Mouse (Mus musculus): Measurements from ENCODE around the gene Lmna. TPM values are rescaled to one million over a fixed set of nuclear protein-coding genes. Genes with fewer than 3 reads are reported as not detected.

The Lmna gene
- polyA plus RNA-seq, 1 experiment from 2014 or later: 121 TPM

GRCm38 (mm10) chr3:88528646-88529045 is 18.9 kb upstream of the Lmna start:
- no peak for ATAC-seq (ENCODE audit: borderline replicate concordance, extremely low read depth, low FRiP score, low TSS enrichment)
- H3K27me3 ChIP-seq: no peaks in the 10 kb centered on the region
- H3K9me3 ChIP-seq: no peaks in the 10 kb centered on the region
- H3K4me3 ChIP-seq: no peak overlapping the region
- H3K4me1 ChIP-seq: peaks cover 38% of the 10 kb centered on the region
- no peak overlapping the region for H3K9ac ChIP-seq
- no peak overlapping the region for H3K27ac ChIP-seq
- 81% methylated on average over 11 of the region's 11 CpGs for WGBS
- no peak overlapping the region for H3K4me2 ChIP-seq
- peaks cover 15% of the 10 kb centered on the region for H3K36me3 ChIP-seq

DNA sequence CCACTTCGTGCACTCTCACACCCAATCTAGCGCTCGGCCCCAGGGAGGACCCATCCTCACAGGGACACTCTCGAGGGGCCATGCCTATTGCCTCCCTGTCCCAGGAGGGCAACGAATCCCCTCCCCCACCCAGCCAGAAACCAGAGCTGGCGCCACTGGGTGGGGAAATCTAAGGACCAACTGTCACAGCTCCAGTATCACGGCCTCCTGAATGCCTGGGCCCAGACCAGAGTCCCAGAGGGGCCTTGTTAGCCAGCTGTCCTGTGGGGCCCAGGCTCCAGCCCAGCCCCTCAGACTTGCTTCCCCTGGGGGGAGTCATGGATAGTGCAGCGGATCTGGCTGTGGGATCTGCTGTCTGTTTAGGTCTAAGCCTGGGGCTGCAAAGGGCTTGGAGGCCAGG is 17.8 kb upstream of the Lmna start:
- no peak for ATAC-seq (ENCODE audit: borderline replicate concordance, extremely low read depth, low FRiP score, low TSS enrichment)
- H3K4me1 ChIP-seq: peaks cover 37% of the 10 kb centered on the region
- H3K27ac ChIP-seq: peak overlapping the region; percentile 27; the same call in 1 of the 2 replicates
- H3K4me3 ChIP-seq: no peak overlapping the region
- peak overlapping the region; percentile 6; the same call in 1 of the 2 replicates for H3K4me2 ChIP-seq
- WGBS: 37% methylated on average over 8 of the region's 8 CpGs
- 0 out of 2 replicates have a peak overlapping the region, but pooled peaks have one; percentile 22 for H3K9ac ChIP-seq
- no peaks in the 10 kb centered on the region for H3K9me3 ChIP-seq
- peaks cover 16% of the 10 kb centered on the region for H3K36me3 ChIP-seq
- H3K27me3 ChIP-seq: no peaks in the 10 kb centered on the region

- Histone ChIP-seq H3K9me3 (no peaks in the 10 kb centered on the region), H3K4me1 (peaks cover 37% of the 10 kb centered on the region), H3K36me3 (peaks cover 16% of the 10 kb centered on the region), H3K27me3 (no peaks in the 10 kb centered on the region), H3K27ac (0 out of 2 replicates have a peak overlapping the region, but pooled peaks have one; percentile 31), H3K9ac (no peak overlapping the region), H3K4me3 (no peak overlapping the region), H3K4me2 (peak overlapping the region; percentile 19; the same call in 1 of the 2 replicates)
- 32% methylated on average over 17 of the region's 17 CpGs for WGBS
- ATAC-seq (ENCODE audit: borderline replicate concordance, extremely low read depth, low FRiP score, low TSS enrichment): peak; percentile 83
Measured at GRCm38 (mm10) chr3:88526157-88527131, 16.7 kb upstream of the Lmna start.

- ATAC-seq (ENCODE audit: borderline replicate concordance, extremely low read depth, low FRiP score, low TSS enrichment): no peak
- H3K36me3 ChIP-seq: peaks cover 16% of the 10 kb centered on the region
- no peak overlapping the region for H3K4me2 ChIP-seq
- 87% methylated on average over 5 of the region's 5 CpGs for WGBS
- no peak overlapping the region for H3K4me3 ChIP-seq
- peaks cover 29% of the 10 kb centered on the region for H3K4me1 ChIP-seq
- H3K27me3 ChIP-seq: no peaks in the 10 kb centered on the region
- H3K9me3 ChIP-seq: no peaks in the 10 kb centered on the region
- H3K9ac ChIP-seq: no peak overlapping the region
- no peak overlapping the region for H3K27ac ChIP-seq
Measured at GRCm38 (mm10) chr3:88525021-88525420, 15.3 kb upstream of the Lmna start.

DNA sequence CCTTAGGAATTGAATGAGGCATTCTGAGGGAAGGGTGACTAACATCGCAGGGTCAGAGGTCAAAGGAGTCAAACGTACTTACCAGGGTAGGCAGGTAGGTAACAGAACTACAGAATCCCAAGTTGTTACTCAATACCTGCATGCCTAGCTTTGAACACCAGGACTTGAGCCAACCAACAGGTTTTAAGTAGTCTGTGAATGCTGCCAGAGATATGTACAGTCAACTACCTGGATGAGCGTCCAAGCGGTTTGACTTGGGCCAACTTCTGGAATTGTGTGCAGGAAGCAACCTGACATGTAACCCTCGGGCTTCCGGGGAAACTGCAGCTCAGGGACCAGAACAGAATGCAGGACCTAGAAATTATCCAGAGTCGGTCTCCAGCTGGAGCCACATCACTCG is 13.3 kb upstream of the Lmna start:
- Histone ChIP-seq H3K4me2 (no peak overlapping the region), H3K27me3 (no peaks in the 10 kb centered on the region), H3K4me1 (peaks cover 14% of the 10 kb centered on the region), H3K27ac (no peak overlapping the region), H3K36me3 (peaks cover 16% of the 10 kb centered on the region), H3K4me3 (no peak overlapping the region), H3K9me3 (no peaks in the 10 kb centered on the region), H3K9ac (no peak overlapping the region)
- no peak for ATAC-seq (ENCODE audit: borderline replicate concordance, extremely low read depth, low FRiP score, low TSS enrichment)
- WGBS: 75% methylated on average over 8 of the region's 8 CpGs

DNA sequence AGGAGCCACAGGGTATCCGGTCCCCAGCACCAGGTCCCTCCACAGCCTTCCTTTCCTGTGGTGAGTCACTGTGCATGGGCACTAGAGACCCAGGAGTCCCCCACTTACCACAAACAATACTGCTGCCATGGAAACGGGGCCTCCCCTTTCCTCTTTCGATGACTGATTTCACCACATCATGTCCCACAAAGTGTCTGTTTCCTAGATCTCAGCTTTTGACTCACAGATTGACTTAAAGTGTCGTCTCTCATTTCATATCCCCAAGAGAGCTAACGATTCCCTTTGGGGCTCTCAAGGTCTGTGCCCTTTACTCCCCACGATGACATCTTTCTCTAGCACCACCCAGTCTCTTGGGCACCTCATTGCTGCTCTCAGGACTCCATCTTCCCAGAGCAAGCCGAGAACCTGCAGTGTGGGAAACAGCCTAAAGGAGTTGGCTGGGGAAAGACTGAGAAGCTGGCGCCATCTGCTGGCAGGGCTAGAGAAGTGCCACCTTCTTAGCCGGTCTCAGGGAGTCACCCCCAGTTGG is 12.1 kb upstream of the Lmna start:
- ATAC-seq (ENCODE audit: borderline replicate concordance, extremely low read depth, low FRiP score, low TSS enrichment): 0 out of 2 replicates have a peak, but pooled peaks have one; percentile 33

DNA sequence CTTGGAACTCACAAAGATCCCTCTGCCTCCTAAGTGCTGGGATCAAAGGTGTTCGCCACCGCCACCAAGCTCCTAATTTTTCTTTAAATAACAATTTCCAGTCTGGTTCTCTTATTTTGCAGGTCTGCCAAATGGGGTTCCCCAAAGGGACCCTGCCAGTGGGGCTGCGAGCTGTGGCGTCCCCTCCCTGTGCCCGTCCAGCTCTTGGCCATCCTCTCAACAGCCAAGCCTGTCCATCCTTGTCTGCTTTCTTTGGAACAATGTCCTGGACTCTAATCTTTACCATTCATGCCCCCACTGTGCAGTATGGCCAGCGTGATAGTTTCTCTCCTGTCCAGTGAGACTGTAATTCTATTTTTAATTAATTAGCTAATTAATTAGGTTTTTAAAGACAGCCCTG is 11.4 kb upstream of the Lmna start:
- no peak overlapping the region for H3K4me2 ChIP-seq
- H3K9me3 ChIP-seq: no peaks in the 10 kb centered on the region
- H3K9ac ChIP-seq: no peak overlapping the region
- H3K4me1 ChIP-seq: peaks cover 3% of the 10 kb centered on the region; the same call in 1 of the 2 replicates
- H3K27me3 ChIP-seq: no peaks in the 10 kb centered on the region
- no peak overlapping the region for H3K27ac ChIP-seq
- WGBS: 90% methylated on average over 6 of the region's 6 CpGs
- no peak overlapping the region for H3K4me3 ChIP-seq
- peaks cover 16% of the 10 kb centered on the region for H3K36me3 ChIP-seq
- no peak for ATAC-seq (ENCODE audit: borderline replicate concordance, extremely low read depth, low FRiP score, low TSS enrichment)

More for the DNA sequence above, 12.1 kb upstream of the Lmna start:
- Histone ChIP-seq H3K4me1 (peaks cover 6% of the 10 kb centered on the region), H3K36me3 (peaks cover 16% of the 10 kb centered on the region), H3K9ac (no peak overlapping the region), H3K27me3 (no peaks in the 10 kb centered on the region), H3K9me3 (no peaks in the 10 kb centered on the region), H3K27ac (no peak overlapping the region), H3K4me3 (no peak overlapping the region), H3K4me2 (no peak overlapping the region)
- 28% methylated on average over 9 of the region's 9 CpGs for WGBS

GRCm38 (mm10) chr3:88520078-88520477 is 10.3 kb upstream of the Lmna start:
- Histone ChIP-seq H3K9ac (no peak overlapping the region), H3K9me3 (no peaks in the 10 kb centered on the region), H3K4me1 (peaks cover 2% of the 10 kb centered on the region; the same call in 1 of the 2 replicates), H3K4me3 (no peak overlapping the region), H3K4me2 (no peak overlapping the region), H3K27ac (no peak overlapping the region), H3K36me3 (peaks cover 14% of the 10 kb centered on the region), H3K27me3 (no peaks in the 10 kb centered on the region)
- ATAC-seq (ENCODE audit: borderline replicate concordance, extremely low read depth, low FRiP score, low TSS enrichment): no peak
- 70% methylated on average over 2 of the region's 2 CpGs for WGBS

- Histone ChIP-seq H3K27ac (no peak overlapping the region), H3K9me3 (no peaks in the 10 kb centered on the region), H3K4me3 (no peak overlapping the region), H3K36me3 (no peaks in the 10 kb centered on the region), H3K4me2 (no peak overlapping the region), H3K4me1 (peaks cover 18% of the 10 kb centered on the region), H3K9ac (no peak overlapping the region), H3K27me3 (no peaks in the 10 kb centered on the region)
- 87% methylated on average over 4 of the region's 4 CpGs for WGBS
- no peak for ATAC-seq (ENCODE audit: borderline replicate concordance, extremely low read depth, low FRiP score, low TSS enrichment)
Measured at GRCm38 (mm10) chr3:88518411-88518810, 8.7 kb upstream of the Lmna start.

DNA sequence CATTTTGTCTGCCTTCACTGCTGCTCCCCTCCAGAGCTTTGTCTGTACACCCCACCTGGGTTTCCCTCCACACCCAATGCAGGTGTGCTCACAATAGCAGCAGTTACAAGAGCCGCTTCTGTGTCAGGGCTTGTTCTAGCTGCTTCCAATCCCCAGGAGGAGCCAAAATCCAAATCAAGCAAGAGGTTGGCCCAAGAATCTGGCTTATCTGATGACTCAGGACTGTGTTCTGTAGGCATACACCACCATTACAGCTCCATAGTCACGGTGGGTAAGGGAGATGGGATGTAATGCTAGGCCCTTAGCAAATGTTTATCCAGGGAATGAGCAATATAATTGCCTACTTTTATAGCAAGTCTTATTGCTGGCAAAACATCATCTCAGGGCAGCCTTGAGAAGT is 6.7 kb upstream of the Lmna start:
- WGBS: 68% methylated on average over 2 of the region's 2 CpGs
- no peak overlapping the region for H3K4me3 ChIP-seq
- no peak overlapping the region for H3K27ac ChIP-seq
- H3K4me1 ChIP-seq: peaks cover 38% of the 10 kb centered on the region
- ATAC-seq (ENCODE audit: borderline replicate concordance, extremely low read depth, low FRiP score, low TSS enrichment): no peak
- H3K4me2 ChIP-seq: no peak overlapping the region
- no peak overlapping the region for H3K9ac ChIP-seq
- no peaks in the 10 kb centered on the region for H3K27me3 ChIP-seq
- H3K36me3 ChIP-seq: no peaks in the 10 kb centered on the region
- H3K9me3 ChIP-seq: no peaks in the 10 kb centered on the region

GRCm38 (mm10) chr3:88515095-88515386 is 5.3 kb upstream of the Lmna start:
- no peaks in the 10 kb centered on the region for H3K9me3 ChIP-seq
- WGBS: 100% methylated on average over 2 of the region's 2 CpGs
- ATAC-seq (ENCODE audit: borderline replicate concordance, extremely low read depth, low FRiP score, low TSS enrichment): no peak

More at GRCm38 (mm10) chr3:88515095-88515386, 5.3 kb upstream of the Lmna start:
- Histone ChIP-seq H3K27ac (no peak overlapping the region), H3K4me1 (peaks cover 50% of the 10 kb centered on the region), H3K9ac (no peak overlapping the region), H3K36me3 (no peaks in the 10 kb centered on the region), H3K4me2 (no peak overlapping the region), H3K27me3 (no peaks in the 10 kb centered on the region), H3K4me3 (no peak overlapping the region)

All from lung, embryonic 15.5 days (tissue).